Mouse (Mus musculus): ENCODE data around the gene Tmem98. TPM values are rescaled to one million over a fixed set of nuclear protein-coding genes. Genes with fewer than 3 reads are reported as not detected.

The Tmem98 gene
- polyA plus RNA-seq, 1 experiment from 2014 or later, result 132 TPM

GRCm38 (mm10) chr11:80794290-80794689 lies 15.7 kb upstream of the Tmem98 start:
- Histone ChIP-seq H3K4me1 (peaks cover 7% of the 10 kb centered on the region; the same call in 1 of the 2 replicates), H3K27ac (no peak overlapping the region), H3K9ac (no peak overlapping the region), H3K9me3 (no peaks in the 10 kb centered on the region), H3K4me3 (no peak overlapping the region), H3K4me2 (no peak overlapping the region), H3K36me3 (no peaks in the 10 kb centered on the region), H3K27me3 (no peaks in the 10 kb centered on the region)
- WGBS, result 86% methylated on average over 4 of the region's 4 CpGs
- ATAC-seq (ENCODE audit: borderline replicate concordance, extremely low read depth, low FRiP score, low TSS enrichment), result no peak

- Histone ChIP-seq H3K4me2 (no peak overlapping the region), H3K9ac (no peak overlapping the region), H3K4me1 (peaks cover 7% of the 10 kb centered on the region; the same call in 1 of the 2 replicates), H3K9me3 (no peaks in the 10 kb centered on the region), H3K36me3 (no peaks in the 10 kb centered on the region), H3K27ac (no peak overlapping the region), H3K27me3 (no peaks in the 10 kb centered on the region), H3K4me3 (no peak overlapping the region)
- WGBS, result 25% methylated on average over 8 of the region's 8 CpGs
- no peak for ATAC-seq (ENCODE audit: borderline replicate concordance, extremely low read depth, low FRiP score, low TSS enrichment)
Observed at GRCm38 (mm10) chr11:80795431-80795830, 14.5 kb upstream of the Tmem98 start.

- Histone ChIP-seq H3K27ac (no peak overlapping the region), H3K36me3 (no peaks in the 10 kb centered on the region), H3K9me3 (no peaks in the 10 kb centered on the region), H3K4me2 (no peak overlapping the region), H3K27me3 (no peaks in the 10 kb centered on the region), H3K4me3 (no peak overlapping the region), H3K9ac (no peak overlapping the region), H3K4me1 (peaks cover 15% of the 10 kb centered on the region; the same call in 1 of the 2 replicates)
- ATAC-seq (ENCODE audit: borderline replicate concordance, extremely low read depth, low FRiP score, low TSS enrichment), result no peak
- WGBS, result 30% methylated on average over 3 of the region's 3 CpGs
Observed at GRCm38 (mm10) chr11:80799979-80800378, 10.0 kb upstream of the Tmem98 start.

GRCm38 (mm10) chr11:80802706-80803105 lies 7.3 kb upstream of the Tmem98 start:
- Histone ChIP-seq H3K4me3 (no peak overlapping the region), H3K36me3 (no peaks in the 10 kb centered on the region), H3K27me3 (no peaks in the 10 kb centered on the region), H3K27ac (peak overlapping the region; percentile 50), H3K4me2 (no peak overlapping the region), H3K9me3 (no peaks in the 10 kb centered on the region), H3K9ac (no peak overlapping the region), H3K4me1 (peaks cover 8% of the 10 kb centered on the region; the same call in 1 of the 2 replicates)
- 26% methylated on average over 3 of the region's 3 CpGs for WGBS
- ATAC-seq (ENCODE audit: borderline replicate concordance, extremely low read depth, low FRiP score, low TSS enrichment), result no peak

- no peaks in the 10 kb centered on the region for H3K9me3 ChIP-seq
- H3K4me3 ChIP-seq, result no peak overlapping the region
- peaks cover 10% of the 10 kb centered on the region; the same call in 1 of the 2 replicates for H3K36me3 ChIP-seq
- H3K9ac ChIP-seq, result no peak overlapping the region
- H3K4me1 ChIP-seq, result peaks cover 27% of the 10 kb centered on the region
- no peak for ATAC-seq (ENCODE audit: borderline replicate concordance, extremely low read depth, low FRiP score, low TSS enrichment)
- H3K27me3 ChIP-seq, result no peaks in the 10 kb centered on the region
- no peak overlapping the region for H3K27ac ChIP-seq
- WGBS, result 39% methylated on average over 6 of the region's 6 CpGs
- H3K4me2 ChIP-seq, result no peak overlapping the region
Observed at GRCm38 (mm10) chr11:80808551-80809070, 1.4 kb upstream of the Tmem98 start.

- WGBS, result 14% methylated on average over 5 of the region's 6 CpGs
- Histone ChIP-seq H3K4me3 (peak overlapping the region; percentile 59), H3K27ac (peak overlapping the region; percentile 91), H3K4me1 (peaks cover 27% of the 10 kb centered on the region), H3K27me3 (no peaks in the 10 kb centered on the region), H3K9ac (peak overlapping the region; percentile 81), H3K36me3 (peaks cover 20% of the 10 kb centered on the region), H3K4me2 (peak overlapping the region; percentile 80), H3K9me3 (no peaks in the 10 kb centered on the region)
- ATAC-seq (ENCODE audit: borderline replicate concordance, extremely low read depth, low FRiP score, low TSS enrichment), result peak; percentile 43
Observed at GRCm38 (mm10) chr11:80809666-80809992, 346 bp upstream of the Tmem98 start.

- no peak for ATAC-seq (ENCODE audit: borderline replicate concordance, extremely low read depth, low FRiP score, low TSS enrichment)
- Histone ChIP-seq H3K27me3 (no peaks in the 10 kb centered on the region), H3K4me1 (peaks cover 27% of the 10 kb centered on the region), H3K4me3 (peak overlapping the region; percentile 59), H3K9me3 (no peaks in the 10 kb centered on the region), H3K9ac (peak overlapping the region; percentile 81), H3K36me3 (peaks cover 33% of the 10 kb centered on the region), H3K4me2 (peak overlapping the region; percentile 80), H3K27ac (0 out of 2 replicates have a peak overlapping the region, but pooled peaks have one; percentile 91)
- 14% methylated on average over 5 of the region's 5 CpGs for WGBS
Observed at GRCm38 (mm10) chr11:80811156-80811555, 1.2 kb downstream of the Tmem98 start.

- H3K4me1 ChIP-seq, result peaks cover 31% of the 10 kb centered on the region
- H3K9ac ChIP-seq, result no peak overlapping the region
- H3K9me3 ChIP-seq, result no peaks in the 10 kb centered on the region
- H3K27me3 ChIP-seq, result no peaks in the 10 kb centered on the region
- 79% methylated on average over 7 of the region's 7 CpGs for WGBS
- no peak for ATAC-seq (ENCODE audit: borderline replicate concordance, extremely low read depth, low FRiP score, low TSS enrichment)
- no peak overlapping the region for H3K27ac ChIP-seq
- peaks cover 44% of the 10 kb centered on the region for H3K36me3 ChIP-seq
- no peak overlapping the region for H3K4me3 ChIP-seq
- no peak overlapping the region for H3K4me2 ChIP-seq
Observed at GRCm38 (mm10) chr11:80815354-80815753, 5.4 kb downstream of the Tmem98 start.

- no peaks in the 10 kb centered on the region for H3K27me3 ChIP-seq
- H3K9me3 ChIP-seq, result no peaks in the 10 kb centered on the region
- WGBS, result 25% methylated on average over 11 of the region's 11 CpGs
- H3K4me2 ChIP-seq, result peak overlapping the region; percentile 16; the same call in 1 of the 2 replicates
- H3K36me3 ChIP-seq, result peaks cover 49% of the 10 kb centered on the region
- no peak overlapping the region for H3K9ac ChIP-seq
- H3K27ac ChIP-seq, result peak overlapping the region; percentile 51
- peak; percentile 66; the same call in 1 of the 2 replicates for ATAC-seq (ENCODE audit: borderline replicate concordance, extremely low read depth, low FRiP score, low TSS enrichment)
- peaks cover 16% of the 10 kb centered on the region for H3K4me1 ChIP-seq
- H3K4me3 ChIP-seq, result no peak overlapping the region
Observed at GRCm38 (mm10) chr11:80818060-80818697, 8.2 kb downstream of the Tmem98 start.

GRCm38 (mm10) chr11:80820085-80820484 lies 10.1 kb downstream of the Tmem98 start:
- Histone ChIP-seq H3K27ac (no peak overlapping the region), H3K4me3 (no peak overlapping the region), H3K4me1 (peaks cover 16% of the 10 kb centered on the region), H3K9ac (no peak overlapping the region), H3K9me3 (no peaks in the 10 kb centered on the region), H3K27me3 (no peaks in the 10 kb centered on the region), H3K4me2 (no peak overlapping the region), H3K36me3 (peaks cover 39% of the 10 kb centered on the region)
- 93% methylated on average over 3 of the region's 3 CpGs for WGBS
- ATAC-seq (ENCODE audit: borderline replicate concordance, extremely low read depth, low FRiP score, low TSS enrichment), result no peak

- no peak overlapping the region for H3K4me3 ChIP-seq
- H3K9ac ChIP-seq, result no peak overlapping the region
- H3K4me2 ChIP-seq, result no peak overlapping the region
- no peaks in the 10 kb centered on the region for H3K9me3 ChIP-seq
- peaks cover 16% of the 10 kb centered on the region for H3K4me1 ChIP-seq
- no peaks in the 10 kb centered on the region for H3K27me3 ChIP-seq
- 54% methylated on average over 14 of the region's 14 CpGs for WGBS
- peaks cover 27% of the 10 kb centered on the region for H3K36me3 ChIP-seq
- 0 out of 2 replicates have a peak overlapping the region, but pooled peaks have one; percentile 15 for H3K27ac ChIP-seq
- ATAC-seq (ENCODE audit: borderline replicate concordance, extremely low read depth, low FRiP score, low TSS enrichment), result 0 out of 2 replicates have a peak, but pooled peaks have one; percentile 23
Observed at GRCm38 (mm10) chr11:80821296-80821695, 11.3 kb downstream of the Tmem98 start.

- Histone ChIP-seq H3K36me3 (peaks cover 26% of the 10 kb centered on the region), H3K27ac (no peak overlapping the region), H3K27me3 (no peaks in the 10 kb centered on the region), H3K4me2 (no peak overlapping the region), H3K4me3 (no peak overlapping the region), H3K9me3 (no peaks in the 10 kb centered on the region), H3K9ac (no peak overlapping the region), H3K4me1 (peaks cover 16% of the 10 kb centered on the region)
- no peak for ATAC-seq (ENCODE audit: borderline replicate concordance, extremely low read depth, low FRiP score, low TSS enrichment)
- WGBS, result 64% methylated on average over 9 of the region's 9 CpGs
Observed at GRCm38 (mm10) chr11:80821794-80822193, 11.8 kb downstream of the Tmem98 start.

Measured in lung, embryonic 15.5 days (tissue).